Mouse (Mus musculus) left cerebral cortex, adult 8-10 months (tissue): ENCODE results near the gene Omt2b. TPM values are rescaled to one million over a fixed set of nuclear protein-coding genes. Genes with fewer than 3 reads are reported as not detected.

ENCODE experiments used
- DNase-seq, 2 experiments: peaks; one replicate each; pipeline ENCODE4 v3.0.0; 2022; ENCODE audit warnings: low spot score in 2 of 2
- total RNA-seq, 4 experiments: library from RNA; stranded (reverse); gene quantifications; 2 replicates each; pipeline ENCODE4 v1.2.4; 2022

Gene Omt2b
- total RNA-seq, 4 experiments from 2014 or later = not detected

GRCm38 (mm10) chr9:78378113-78378785 is 50.9 kb downstream of the Omt2b start, which contains the start of gene Ooep:
Gene Ooep (minus strand): TSS chr9:78378725.
- peak in 1 of 2 experiments; percentile 6 for DNase-seq

Other genes starting within 250 kb of the Omt2b start
- gene Fbxo9, start 218.5 kb upstream of the Omt2b start, total RNA-seq = 100 to 1,000 TPM in 3 of 4 experiments, 10 to 100 TPM in 1; 99.4 to 119 (median 108) TPM
- gene Ick, start 218.4 kb upstream of the Omt2b start, total RNA-seq = 10 to 100 TPM; 15.2 to 18.3 (median 16.6) TPM
- gene Gsta4, start 144.8 kb upstream of the Omt2b start, total RNA-seq = 10 to 100 TPM; 33.6 to 43.8 (median 38.8) TPM
- gene Gsta1, start 96.9 kb upstream of the Omt2b start, total RNA-seq = under 1 TPM in 1 of 4 experiments, not detected in 3; 0.60 TPM
- gene Gm3776, start 70.5 kb upstream of the Omt2b start, total RNA-seq = not detected
- not detected for gene Gm10639, start 37.7 kb upstream of the Omt2b start, total RNA-seq
- gene Omt2a, start 12.8 kb upstream of the Omt2b start, total RNA-seq = not detected
- gene Gsta2, start 28.2 kb downstream of the Omt2b start, total RNA-seq = not detected
- under 1 TPM in 1 of 4 experiments, not detected in 3; 0.65 TPM for gene Dppa5a, start 40.6 kb downstream of the Omt2b start, total RNA-seq
- gene Ooep, start 51.1 kb downstream of the Omt2b start, total RNA-seq = not detected
- under 1 TPM in 2 of 4 experiments, not detected in 2; 0.25 to 0.33 TPM for gene Ddx43, start 68.2 kb downstream of the Omt2b start, total RNA-seq
- gene Cgas, start 115.6 kb downstream of the Omt2b start, total RNA-seq = 1 to 10 TPM in 1 of 4 experiments, under 1 TPM in 3; 0.52 to 1.1 (median 0.65) TPM
- 10 to 100 TPM; 22.9 to 29.3 (median 26.9) TPM for gene Mto1, start 120.6 kb downstream of the Omt2b start, total RNA-seq
- under 1 TPM; 0.40 to 0.54 (median 0.47) TPM for gene Gm17324, start 121.2 kb downstream of the Omt2b start, total RNA-seq
- 1,000 to 10,000 TPM; 2,343 to 2,844 (median 2,594) TPM for gene Eef1a1, start 161.6 kb downstream of the Omt2b start, total RNA-seq